Mouse (Mus musculus) embryonic facial prominence, embryonic 12.5 days (tissue): ENCODE results near the gene Pask. TPM values are rescaled to one million over a fixed set of nuclear protein-coding genes. Genes with fewer than 3 reads are reported as not detected.

Source experiments
- ATAC-seq: fragments of 200-750 bp; cut with Nextera tagmentation; 2 replicates; pipeline ENCODE4 v1.8.0; 2017; ENCODE audit not compliant: insufficient number of reproducible peaks, insufficient read depth, low FRiP score, low TSS enrichment
- H3K27ac ChIP-seq: fragments of 300-500 bp; sonication (generic); 2 replicates; pipeline ENCODE4 v1.5.1; 2016; ENCODE audit warnings: mild to moderate bottlenecking
- H3K27me3 ChIP-seq: fragments of 300-500 bp; sonication (generic); 2 replicates; pipeline ENCODE4 v1.6.1; 2016; ENCODE audit warnings: mild to moderate bottlenecking, moderate library complexity
- H3K36me3 ChIP-seq: fragments of 300-500 bp; sonication (generic); 2 replicates; pipeline ENCODE4 v1.6.1; 2016; ENCODE audit warnings: mild to moderate bottlenecking
- H3K4me1 ChIP-seq: fragments of 300-500 bp; sonication (generic); 2 replicates; pipeline ENCODE4 v1.6.1; 2016
- H3K4me2 ChIP-seq: fragments of 300-500 bp; sonication (generic); replicated peaks from 2 replicates; pipeline ENCODE4 v1.6.1; 2016; ENCODE audit warnings: mild to moderate bottlenecking, moderate library complexity
- H3K4me3 ChIP-seq: fragments of 300-500 bp; sonication (generic); 2 replicates; pipeline ENCODE4 v1.5.1; 2016; ENCODE audit warnings: mild to moderate bottlenecking
- H3K9ac ChIP-seq: fragments of 300-500 bp; sonication (generic); 2 replicates; pipeline ENCODE4 v1.6.1; 2016; ENCODE audit warnings: mild to moderate bottlenecking, moderate library complexity
- H3K9me3 ChIP-seq: fragments of 300-500 bp; sonication (generic); 2 replicates; pipeline ENCODE4 v1.6.1; 2016; ENCODE audit warnings: mild to moderate bottlenecking, moderate library complexity
- WGBS: fragments of 180-500 bp; shearing (Covaris S2); methylation state at CpG from one replicate; pipeline ENCODE4 v1.1.7; 2016; 5-methylcytosine and 5-hydroxymethylcytosine counted together
- microRNA-seq: library from miRNA; unstranded; fragments of <30 nt; microRNA quantifications from one replicate; pipeline ENCODE4, GENCODE M21; 2017
- polyA plus RNA-seq: library from polyadenylated mRNA; unstranded; fragments of >200 nt; fragmentation: Nextera tagmentation; extraction: Ambion mirVana; gene quantifications from 2 replicates; pipeline ENCODE4 v1.2.1, GENCODE M21; 2016

Pask gene
- polyA plus RNA-seq, 1 experiment from 2014 or later = 22.9 TPM

DNA sequence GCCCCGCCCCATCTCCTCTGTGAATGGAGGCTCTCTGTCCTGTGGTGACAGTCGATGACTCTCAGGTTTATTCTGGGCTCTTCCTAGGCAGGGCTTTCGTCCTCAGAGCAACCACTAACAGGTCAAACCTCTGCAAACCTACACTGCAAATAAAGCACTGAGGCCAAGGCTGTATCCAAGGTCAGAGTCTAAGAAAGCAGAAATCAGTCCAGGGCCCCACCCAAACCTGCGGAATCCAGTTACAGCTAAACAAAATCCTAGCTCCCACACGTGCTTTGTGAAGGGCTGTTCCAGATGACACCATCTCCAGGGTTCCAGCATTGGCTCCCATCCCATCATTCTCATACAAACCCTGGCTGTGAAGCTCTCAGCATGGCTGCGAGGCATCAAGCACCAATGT lies 67.7 kb downstream of the Pask start:
- ATAC-seq = no peak
- Histone ChIP-seq H3K4me1 (no peaks in the 10 kb centered on the region), H3K9ac (no peak overlapping the region), H3K27ac (no peak overlapping the region), H3K9me3 (no peaks in the 10 kb centered on the region), H3K4me3 (no peak overlapping the region), H3K36me3 (0 out of 2 replicates have a peak, but pooled peaks cover 14% of the 10 kb centered on the region), H3K27me3 (no peaks in the 10 kb centered on the region), H3K4me2 (no peak overlapping the region)
- WGBS = 82% methylated on average over 6 of the region's 6 CpGs

DNA sequence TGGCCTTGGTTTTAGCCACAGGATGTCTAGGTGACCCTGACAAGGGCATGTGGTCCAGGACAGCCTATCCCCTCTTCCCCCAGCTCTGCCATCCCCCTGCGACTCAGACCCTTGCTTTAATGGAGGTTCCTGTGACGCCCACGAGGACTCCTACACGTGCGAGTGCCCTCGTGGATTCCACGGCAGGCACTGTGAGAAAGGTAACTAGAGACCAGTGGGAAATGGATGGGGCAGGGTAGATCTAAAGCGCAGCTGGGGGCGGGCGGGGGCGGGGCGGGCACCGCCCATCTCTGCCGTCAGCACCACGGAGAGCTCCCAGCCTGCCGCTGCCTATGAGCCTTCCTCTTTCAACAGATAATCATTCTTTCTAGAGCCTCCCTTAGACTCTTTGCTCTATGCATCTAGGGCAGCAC lies 70.9 kb downstream of the Pask start:
- 0 out of 2 replicates have a peak, but pooled peaks have one; percentile 32 for ATAC-seq
- Histone ChIP-seq H3K27me3 (no peaks in the 10 kb centered on the region), H3K9ac (no peak overlapping the region), H3K4me3 (no peak overlapping the region), H3K4me2 (0 out of 2 replicates have a peak overlapping the region, but pooled peaks have one; percentile 9), H3K27ac (no peak overlapping the region), H3K9me3 (no peaks in the 10 kb centered on the region), H3K4me1 (no peaks in the 10 kb centered on the region), H3K36me3 (0 out of 2 replicates have a peak, but pooled peaks cover 14% of the 10 kb centered on the region)
- WGBS = 2% methylated on average over 16 of the region's 16 CpGs

- Histone ChIP-seq H3K9ac (no peak overlapping the region), H3K27ac (no peak overlapping the region), H3K4me1 (peaks cover 1% of the 10 kb centered on the region; the same call in 1 of the 2 replicates), H3K27me3 (no peaks in the 10 kb centered on the region), H3K4me3 (no peak overlapping the region), H3K9me3 (no peaks in the 10 kb centered on the region), H3K36me3 (0 out of 2 replicates have a peak, but pooled peaks cover 14% of the 10 kb centered on the region), H3K4me2 (no peak overlapping the region)
- 78% methylated on average over 6 of the region's 6 CpGs for WGBS
- ATAC-seq = no peak
Observed at GRCm38 (mm10) chr1:93271751-93272150, 71.5 kb downstream of the Pask start.

GRCm38 (mm10) chr1:93270516-93271240 lies 72.6 kb downstream of the Pask start:
- WGBS = 66% methylated on average over 3 of the region's 3 CpGs

DNA sequence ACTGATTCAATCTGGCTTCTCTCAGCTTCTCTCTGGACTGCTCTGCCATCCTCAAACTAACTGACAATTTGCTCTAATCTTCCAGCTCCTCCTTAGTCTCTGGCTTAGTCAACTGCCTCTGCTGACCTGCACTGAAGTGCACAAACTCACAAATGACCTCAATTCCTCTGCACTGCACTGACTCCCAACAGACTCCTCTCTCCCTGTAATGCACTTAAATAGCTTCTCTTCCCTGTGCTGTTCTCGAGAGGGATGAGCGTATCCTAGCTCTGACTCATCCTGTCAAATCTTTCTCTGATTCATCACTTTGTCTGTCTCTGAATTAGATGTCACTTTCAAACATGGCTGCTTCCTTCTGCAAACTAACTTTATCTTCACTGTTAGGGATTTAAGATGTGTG lies 75.0 kb downstream of the Pask start:
- H3K27ac ChIP-seq = no peak overlapping the region
- H3K36me3 ChIP-seq = peaks cover 8% of the 10 kb centered on the region; the same call in 1 of the 2 replicates
- 83% methylated on average over 2 of the region's 2 CpGs for WGBS
- no peak overlapping the region for H3K4me3 ChIP-seq
- peaks cover 4% of the 10 kb centered on the region; the same call in 1 of the 2 replicates for H3K4me1 ChIP-seq
- ATAC-seq = no peak
- no peaks in the 10 kb centered on the region for H3K27me3 ChIP-seq
- H3K9me3 ChIP-seq = no peaks in the 10 kb centered on the region
- no peak overlapping the region for H3K4me2 ChIP-seq
- H3K9ac ChIP-seq = no peak overlapping the region

More at GRCm38 (mm10) chr1:93270516-93271240, 72.6 kb downstream of the Pask start:
- Histone ChIP-seq H3K36me3 (0 out of 2 replicates have a peak, but pooled peaks cover 14% of the 10 kb centered on the region), H3K4me3 (no peak overlapping the region), H3K27me3 (no peaks in the 10 kb centered on the region), H3K9me3 (no peaks in the 10 kb centered on the region), H3K4me2 (no peak overlapping the region), H3K27ac (no peak overlapping the region), H3K4me1 (peaks cover 4% of the 10 kb centered on the region; the same call in 1 of the 2 replicates), H3K9ac (no peak overlapping the region)
- no peak for ATAC-seq

DNA sequence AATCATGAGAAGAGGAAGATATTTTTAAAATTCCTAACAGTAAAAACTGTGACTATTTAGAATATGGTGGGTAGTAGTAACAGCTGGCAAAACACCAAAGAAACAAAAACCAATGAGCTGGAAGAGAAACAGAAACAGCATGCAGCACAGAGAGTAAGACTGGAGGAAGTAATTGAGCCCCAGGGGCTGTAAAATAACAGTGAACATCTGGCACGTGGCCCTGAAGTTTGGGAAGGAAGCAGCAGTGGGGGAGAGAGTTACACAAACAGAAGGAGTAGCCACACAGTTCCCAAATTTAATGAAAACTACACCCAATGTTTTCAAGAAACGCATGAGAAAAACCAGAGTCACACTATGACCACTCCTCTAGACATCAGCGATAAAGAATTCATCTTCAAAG lies 76.1 kb downstream of the Pask start:
- WGBS = 31% methylated on average over 3 of the region's 3 CpGs
- Histone ChIP-seq H3K9me3 (no peaks in the 10 kb centered on the region), H3K4me2 (no peak overlapping the region), H3K4me1 (peaks cover 4% of the 10 kb centered on the region; the same call in 1 of the 2 replicates), H3K9ac (no peak overlapping the region), H3K4me3 (no peak overlapping the region), H3K27ac (no peak overlapping the region), H3K27me3 (no peaks in the 10 kb centered on the region), H3K36me3 (peaks cover 8% of the 10 kb centered on the region; the same call in 1 of the 2 replicates)
- ATAC-seq = no peak

Small RNA genes within 50 kb of the gene (microRNA-seq; reads per million reads assigned to microRNA genes)
- not detected for gene Mir6345
- gene Mir6901 = 0.54 reads per million
- gene Mir6902 = not detected

Other genes with a start within 250 kb of the Pask start
- 31.4 and 34.4 TPM in 2 replicates for gene Kif1a, start 241.5 kb downstream of the Pask start, polyA plus RNA-seq
- gene Agxt, start 208.2 kb downstream of the Pask start, polyA plus RNA-seq = not detected in 2 replicates
- 0.09 and 0.19 TPM in 2 replicates for gene 2310007B03Rik, start 182.5 kb downstream of the Pask start, polyA plus RNA-seq
- 0.18 TPM in 2 replicates for gene Crocc2, start 174.8 kb downstream of the Pask start, polyA plus RNA-seq
- gene Sned1, start 107.6 kb downstream of the Pask start, polyA plus RNA-seq = 24.6 and 30.6 TPM in 2 replicates
- gene Mterf4, start 37.6 kb downstream of the Pask start, polyA plus RNA-seq = 33.5 and 36.8 TPM in 2 replicates
- 70.6 and 71.1 TPM in 2 replicates for gene Ppp1r7, start 628 bp downstream of the Pask start, polyA plus RNA-seq
- 0.22 and 0.29 TPM in 2 replicates for gene Ano7, start 30.4 kb upstream of the Pask start, polyA plus RNA-seq
- gene Hdlbp, start 135.3 kb upstream of the Pask start, polyA plus RNA-seq = 134 and 139 TPM in 2 replicates
- gene Farp2, start 168.6 kb upstream of the Pask start, polyA plus RNA-seq = 7.2 and 7.5 TPM in 2 replicates